In genomic region chr9:118678020-118678750, GRCm38 (mm10) we compare ENCODE assay signal across 7 mouse cellular contexts.
DNase-seq lines count a peak whose midpoint lies in the region; ATAC-seq lines count a peak whose summit lies in the region.

No protein-coding gene starts in this region.

- H3K9ac ChIP-seq in midbrain, embryonic 13.5 days (replicated peaks), result no peak overlapping the region
- no peak overlapping the region for H3K9ac ChIP-seq in limb, embryonic 13.5 days

- H3K4me3 ChIP-seq in midbrain, embryonic 10.5 days, result no peak overlapping the region
- H3K4me3 ChIP-seq in midbrain, embryonic 13.5 days (replicated peaks), result no peak overlapping the region
- no peak overlapping the region for H3K4me3 ChIP-seq in embryonic facial prominence, embryonic 10.5 days
- H3K4me3 ChIP-seq in limb, embryonic 13.5 days, result no peak overlapping the region

- H3K27me3 ChIP-seq in midbrain, embryonic 10.5 days (ENCODE audit: low read depth, poor library complexity, severe bottlenecking), result no peaks in the 10 kb centered on the region
- no peaks in the 10 kb centered on the region for H3K27me3 ChIP-seq in midbrain, embryonic 13.5 days
- no peaks in the 10 kb centered on the region for H3K27me3 ChIP-seq in embryonic facial prominence, embryonic 10.5 days (replicated peaks; ENCODE audit: low read depth, poor library complexity, severe bottlenecking)
- no peaks in the 10 kb centered on the region for H3K27me3 ChIP-seq in limb, embryonic 13.5 days

- no peaks in the 10 kb centered on the region for H3K9me3 ChIP-seq in midbrain, embryonic 10.5 days (replicated peaks)
- H3K9me3 ChIP-seq in midbrain, embryonic 13.5 days, result no peaks in the 10 kb centered on the region
- H3K9me3 ChIP-seq in embryonic facial prominence, embryonic 10.5 days, result no peaks in the 10 kb centered on the region
- no peaks in the 10 kb centered on the region for H3K9me3 ChIP-seq in limb, embryonic 13.5 days

- no peak for ATAC-seq in midbrain, embryonic 13.5 days
- ATAC-seq in limb, embryonic 13.5 days (ENCODE audit: low FRiP score, low read depth), result peak; percentile 52; the same call in 1 of the 2 replicates

- H3K36me3 ChIP-seq in midbrain, embryonic 10.5 days, result no peaks in the 10 kb centered on the region
- H3K36me3 ChIP-seq in midbrain, embryonic 13.5 days, result no peaks in the 10 kb centered on the region
- H3K36me3 ChIP-seq in embryonic facial prominence, embryonic 10.5 days (replicated peaks), result peaks cover 45% of the 10 kb centered on the region
- 0 out of 2 replicates have a peak, but pooled peaks cover 13% of the 10 kb centered on the region for H3K36me3 ChIP-seq in limb, embryonic 13.5 days

- H3K27ac ChIP-seq in midbrain, embryonic 10.5 days (replicated peaks), result 0 out of 2 replicates have a peak overlapping the region, but pooled peaks have one; percentile 0
- no peak overlapping the region for H3K27ac ChIP-seq in midbrain, embryonic 13.5 days
- peak overlapping the region; percentile 81 for H3K27ac ChIP-seq in embryonic facial prominence, embryonic 10.5 days (replicated peaks)
- peak overlapping the region; percentile 16; the same call in 1 of the 2 replicates for H3K27ac ChIP-seq in limb, embryonic 13.5 days

- H3K4me1 ChIP-seq in midbrain, embryonic 10.5 days, result peaks cover 26% of the 10 kb centered on the region
- peaks cover 3% of the 10 kb centered on the region; the same call in 1 of the 2 replicates for H3K4me1 ChIP-seq in midbrain, embryonic 13.5 days (replicated peaks)
- peaks cover 37% of the 10 kb centered on the region for H3K4me1 ChIP-seq in embryonic facial prominence, embryonic 10.5 days
- H3K4me1 ChIP-seq in limb, embryonic 13.5 days, result peaks cover 32% of the 10 kb centered on the region

- WGBS in midbrain, embryonic 10.5 days, result 57% methylated on average over 15 of the region's 15 CpGs
- WGBS in midbrain, embryonic 13.5 days, result 73% methylated on average over 15 of the region's 15 CpGs
- 38% methylated on average over 15 of the region's 15 CpGs for WGBS in embryonic facial prominence, embryonic 10.5 days
- 14% methylated on average over 15 of the region's 15 CpGs for WGBS in limb, embryonic 13.5 days

- H3K4me2 ChIP-seq in midbrain, embryonic 13.5 days (replicated peaks), result no peak overlapping the region
- no peak overlapping the region for H3K4me2 ChIP-seq in limb, embryonic 13.5 days (replicated peaks)

- DNase-seq in midbrain, embryonic 10.5 days (ENCODE audit: low spot score), result peak; percentile 20
- DNase-seq in embryonic facial prominence, embryonic 10.5 days (ENCODE audit: low spot score), result peak; percentile 65
- DNase-seq in thymus, postnatal 10 days (ENCODE audit: low spot score in 2 of 2), result peak; percentile 59 to 63
- DNase-seq in adrenal gland, adult 18-20 months (ENCODE audit: low spot score in 2 of 2), result no peak
- no peak for DNase-seq in urinary bladder, postnatal 10 days (ENCODE audit: low spot score)

Comparison
In these comparisons a context has a peak if more than half of its experiments do, and no peak if none do; other contexts are left out.
1. DNase-seq: peak in midbrain, embryonic 10.5 days (single experiment), embryonic facial prominence, embryonic 10.5 days (single experiment) and thymus, postnatal 10 days (2 of 2); none in adrenal gland, adult 18-20 months (0 of 2) and urinary bladder, postnatal 10 days (single experiment).